Mouse (Mus musculus) limb, embryonic 14.5 days (tissue): ENCODE measurements around the gene Zcwpw1. TPM values are rescaled to one million over a fixed set of nuclear protein-coding genes. Genes with fewer than 3 reads are reported as not detected.
A peak's percentile ranks its signal among the peaks of the same experiment; 100 is the strongest.
"Not testable (repeated sequence)": the region's sequence is repeated elsewhere in the genome, so short reads cannot be mapped to it uniquely, and the experiment has no call there.

Experiments
- ATAC-seq: fragments of 200-750 bp; cut with Nextera tagmentation; 2 replicates; pipeline ENCODE4 v1.8.0; 2017; ENCODE audit warnings: low read depth, moderate number of reproducible peaks, moderate TSS enrichment; ENCODE audit not compliant: low FRiP score
- DNase-seq: peaks from one replicate; pipeline ENCODE4 v3.0.0-alpha.2; 2015; ENCODE audit warnings: low spot score
- H3K27ac ChIP-seq: fragments of 300-500 bp; sonication (generic); replicated peaks from 2 replicates; pipeline ENCODE4 v1.5.1; 2014; ENCODE audit warnings: low read depth, mild to moderate bottlenecking, low read length, moderate library complexity, mixed read lengths
- H3K27me3 ChIP-seq: fragments of 300-500 bp; sonication (generic); 2 replicates; pipeline ENCODE4 v1.6.1; 2014; ENCODE audit warnings: low read length, mixed read lengths; ENCODE audit not compliant: control insufficient read depth, insufficient read depth
- H3K36me3 ChIP-seq: fragments of 300-500 bp; sonication (generic); 2 replicates; pipeline ENCODE4 v1.6.1; 2014; ENCODE audit warnings: mild to moderate bottlenecking, low read length, moderate library complexity, mixed read lengths; ENCODE audit not compliant: control insufficient read depth, insufficient read depth
- H3K4me1 ChIP-seq: fragments of 300-500 bp; sonication (generic); 2 replicates; pipeline ENCODE4 v1.6.1; 2014; ENCODE audit warnings: antibody characterized with exemption, low read length, mixed read lengths; ENCODE audit not compliant: control insufficient read depth, insufficient read depth
- H3K4me2 ChIP-seq: fragments of 300-500 bp; sonication (generic); replicated peaks from 2 replicates; pipeline ENCODE4 v1.6.1; 2014; ENCODE audit warnings: low read depth, mild to moderate bottlenecking, low read length, moderate library complexity; ENCODE audit not compliant: severe bottlenecking
- H3K4me3 ChIP-seq: fragments of 300-500 bp; sonication (generic); replicated peaks from 2 replicates; pipeline ENCODE4 v1.5.1; 2014; ENCODE audit warnings: low read length
- H3K9ac ChIP-seq: fragments of 300-500 bp; sonication (generic); 2 replicates; pipeline ENCODE4 v1.6.1; 2014; ENCODE audit warnings: mild to moderate bottlenecking, low read depth, low read length, moderate library complexity; ENCODE audit not compliant: severe bottlenecking
- H3K9me3 ChIP-seq: fragments of 300-500 bp; sonication (generic); 2 replicates; pipeline ENCODE4 v1.6.1; 2016; ENCODE audit warnings: low read length; ENCODE audit not compliant: control insufficient read depth
- POLR2A ChIP-seq: fragments of 200-500 bp; IDR thresholded peaks from 2 replicates; pipeline ENCODE4 v1.8.0; 2012; ENCODE audit warnings: inconsistent platforms, mild to moderate bottlenecking, moderate library complexity, borderline replicate concordance; ENCODE audit not compliant: insufficient read depth, insufficient read length; ENCODE audit errors: extremely low read depth
- WGBS: fragments of 180-500 bp; shearing (Covaris S2); extraction: QIAGEN DNeasy Blood & Tissue Kit; methylation state at CpG from one replicate; pipeline ENCODE4 v1.1.7; 2014; 5-methylcytosine and 5-hydroxymethylcytosine counted together
- polyA plus RNA-seq, 2 experiments: library from polyadenylated mRNA; depleted of rRNA in 1 of 2; stranded (reverse) in 1 of 2; unstranded in 1 of 2; fragments of >200 nt; fragmentation: Nextera tagmentation in 1 of 2; extraction: Ambion mirVana in 1 of 2; gene quantifications; 2 replicates each; pipeline versions ENCODE4 v1.2.1 to v1.2.3; 2012 to 2014

Zcwpw1 gene
- polyA plus RNA-seq, 2 experiments: 17.3 to 30.1 TPM

GRCm38 (mm10) chr5:137746851-137747325 is 40.7 kb upstream of the Zcwpw1 start:
- H3K27ac ChIP-seq: peak overlapping the region; percentile 86
- DNase-seq (no peak), ATAC-seq (no peak)
- WGBS: 2% methylated on average over 16 of the region's 16 CpGs
- no peak for TF ChIP-seq POLR2A
- H3K9ac ChIP-seq: peak overlapping the region; percentile 73
- peak overlapping the region; percentile 97 for H3K4me2 ChIP-seq
- H3K36me3 ChIP-seq: peaks cover 16% of the 10 kb centered on the region
- peaks cover 24% of the 10 kb centered on the region for H3K4me1 ChIP-seq
- H3K27me3 ChIP-seq: no peaks in the 10 kb centered on the region
- H3K4me3 ChIP-seq: peak overlapping the region; percentile 66
- H3K9me3 ChIP-seq: no peaks in the 10 kb centered on the region

GRCm38 (mm10) chr5:137747326-137747961 is 40.2 kb upstream of the Zcwpw1 start:
- Histone ChIP-seq H3K9me3 (no peaks in the 10 kb centered on the region), H3K4me3 (peak overlapping the region; percentile 66), H3K27me3 (no peaks in the 10 kb centered on the region), H3K27ac (peak overlapping the region; percentile 86), H3K9ac (peak overlapping the region; percentile 73), H3K4me2 (peak overlapping the region; percentile 97), H3K36me3 (peaks cover 21% of the 10 kb centered on the region), H3K4me1 (peaks cover 24% of the 10 kb centered on the region)
- TF ChIP-seq POLR2A: no peak
- DNase-seq (no peak), ATAC-seq (no peak)
- WGBS: 2% methylated on average over 26 of the region's 26 CpGs

DNA sequence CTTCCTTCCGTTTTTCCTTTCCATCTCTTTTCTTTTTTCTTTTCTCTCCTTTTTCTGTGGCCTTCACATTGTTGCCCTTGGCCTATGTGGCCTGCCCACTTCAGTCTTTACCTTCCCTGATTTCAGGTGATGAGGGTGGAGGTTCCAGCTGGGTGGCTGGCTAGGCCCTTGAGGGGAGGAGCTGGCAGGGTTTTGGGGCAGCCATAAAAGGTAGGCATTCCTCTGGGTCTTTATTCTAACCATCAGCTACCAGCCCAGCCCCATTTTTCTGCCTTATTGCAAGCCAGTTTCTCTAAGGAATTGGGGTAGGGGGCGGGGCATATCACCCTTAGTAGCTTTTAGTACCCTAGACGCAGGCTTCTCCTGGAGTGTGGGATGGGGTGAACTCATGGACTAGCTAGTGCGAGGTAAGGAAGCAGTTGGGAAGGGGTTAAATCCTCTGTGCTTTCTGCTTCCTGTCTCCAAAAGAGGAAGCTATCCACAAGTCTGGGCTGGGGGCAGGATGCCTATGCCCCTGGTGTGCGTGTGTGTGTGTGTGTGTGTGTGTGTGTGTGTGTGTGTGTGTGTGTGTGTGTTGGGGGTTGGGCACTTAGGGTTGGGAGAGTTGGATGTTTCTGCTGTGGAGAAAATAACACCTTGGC is 39.3 kb upstream of the Zcwpw1 start:
- Histone ChIP-seq H3K9me3 (no peaks in the 10 kb centered on the region), H3K4me1 (peaks cover 24% of the 10 kb centered on the region), H3K4me3 (peak overlapping the region; percentile 66), H3K27me3 (no peaks in the 10 kb centered on the region), H3K27ac (peak overlapping the region; percentile 52; the same call in 1 of the 2 replicates), H3K9ac (peak overlapping the region; percentile 73), H3K36me3 (peaks cover 29% of the 10 kb centered on the region), H3K4me2 (peak overlapping the region; percentile 97)
- DNase-seq: peak; percentile 17
- 20% methylated on average over 5 of the region's 5 CpGs for WGBS
- ATAC-seq: no peak
- TF ChIP-seq POLR2A: no peak

- Histone ChIP-seq H3K27me3 (no peaks in the 10 kb centered on the region), H3K9ac (no peak overlapping the region), H3K4me3 (peak overlapping the region; percentile 66), H3K4me2 (peak overlapping the region; percentile 97; the same call in 1 of the 2 replicates), H3K9me3 (no peaks in the 10 kb centered on the region), H3K27ac (no peak overlapping the region; the same call in 1 of the 2 replicates), H3K4me1 (peaks cover 24% of the 10 kb centered on the region), H3K36me3 (peaks cover 40% of the 10 kb centered on the region)
- 37% methylated on average over 6 of the region's 6 CpGs for WGBS
- ATAC-seq: no peak
- no peak for TF ChIP-seq POLR2A
- no peak for DNase-seq
These were observed 38.3 kb upstream of the Zcwpw1 start for GRCm38 (mm10) chr5:137749196-137749836.

DNA sequence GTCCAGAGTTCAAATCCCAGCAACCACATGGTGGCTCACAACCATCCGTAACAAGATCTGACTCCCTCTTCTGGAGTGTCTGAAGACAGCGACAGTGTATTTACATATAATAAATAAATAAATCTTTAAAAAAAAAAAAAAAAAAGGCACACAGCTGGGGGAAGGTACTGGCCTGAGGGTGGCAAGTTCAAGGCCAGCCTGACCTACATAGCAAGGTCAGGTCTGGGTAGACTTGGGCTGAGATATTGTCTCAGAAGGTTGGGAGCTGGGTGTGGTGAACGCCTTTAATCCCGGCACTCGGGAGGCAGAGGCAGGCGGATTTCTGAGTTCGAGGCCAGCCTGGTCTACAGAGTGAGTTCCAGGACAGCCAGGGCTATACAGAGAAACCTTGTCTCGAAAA is 37.4 kb upstream of the Zcwpw1 start:
- H3K27me3 ChIP-seq, DNase-seq, H3K9ac ChIP-seq, H3K4me3 ChIP-seq, H3K9me3 ChIP-seq, H3K4me2 ChIP-seq, ATAC-seq, H3K27ac ChIP-seq: not testable (repeated sequence)
- Histone ChIP-seq H3K4me1 (peaks cover 20% of the 10 kb centered on the region), H3K36me3 (peaks cover 42% of the 10 kb centered on the region)
- 95% methylated on average over 7 of the region's 8 CpGs for WGBS
